Mouse (Mus musculus) hindbrain, embryonic 12.5 days (tissue): Measurements from ENCODE around the gene Crtac1. TPM values are rescaled to one million over a fixed set of nuclear protein-coding genes. Genes with fewer than 3 reads are reported as not detected.

Source experiments
- ATAC-seq: fragments of 200-750 bp; cut with Nextera tagmentation; 2 replicates; pipeline ENCODE4 v1.8.0; 2017; ENCODE audit warnings: moderate TSS enrichment; ENCODE audit not compliant: low FRiP score
- H3K27ac ChIP-seq: fragments of 300-500 bp; sonication (generic); 2 replicates; pipeline ENCODE4 v1.5.1; 2016; ENCODE audit warnings: mild to moderate bottlenecking
- H3K27me3 ChIP-seq: fragments of 300-500 bp; sonication (generic); 2 replicates; pipeline ENCODE4 v1.6.1; 2016; ENCODE audit warnings: mild to moderate bottlenecking
- H3K36me3 ChIP-seq: fragments of 300-500 bp; sonication (generic); 2 replicates; pipeline ENCODE4 v1.6.1; 2016; ENCODE audit warnings: mild to moderate bottlenecking
- H3K4me1 ChIP-seq: fragments of 300-500 bp; sonication (generic); 2 replicates; pipeline ENCODE4 v1.6.1; 2016
- H3K4me2 ChIP-seq: fragments of 300-500 bp; sonication (generic); replicated peaks from 2 replicates; pipeline ENCODE4 v1.6.1; 2016; ENCODE audit warnings: mild to moderate bottlenecking
- H3K4me3 ChIP-seq: fragments of 300-500 bp; sonication (generic); 2 replicates; pipeline ENCODE4 v1.5.1; 2016; ENCODE audit warnings: mild to moderate bottlenecking
- H3K9ac ChIP-seq: fragments of 300-500 bp; sonication (generic); 2 replicates; pipeline ENCODE4 v1.6.1; 2016; ENCODE audit warnings: mild to moderate bottlenecking, moderate library complexity
- H3K9me3 ChIP-seq: fragments of 300-500 bp; sonication (generic); replicated peaks from 2 replicates; pipeline ENCODE4 v1.6.1; 2016; ENCODE audit warnings: mild to moderate bottlenecking
- WGBS: fragments of 180-500 bp; shearing (Covaris S2); methylation state at CpG from one replicate; pipeline ENCODE4 v1.1.7; 2016; 5-methylcytosine and 5-hydroxymethylcytosine counted together
- polyA plus RNA-seq: library from polyadenylated mRNA; unstranded; fragments of >200 nt; fragmentation: Nextera tagmentation; extraction: Ambion mirVana; gene quantifications from 2 replicates; pipeline ENCODE4 v1.2.1, GENCODE M21; 2016

Gene Crtac1
- polyA plus RNA-seq, 1 experiment from 2014 or later = 14.8 TPM

GRCm38 (mm10) chr19:42321936-42322335 is 109.6 kb downstream of the Crtac1 start:
- 36% methylated on average over 5 of the region's 5 CpGs for whole genome bisulfite sequencing
- H3K9ac ChIP-seq = no peak overlapping the region
- H3K27ac ChIP-seq = no peak overlapping the region
- no peaks in the 10 kb centered on the region for H3K9me3 ChIP-seq
- ATAC-seq = no peak
- H3K4me3 ChIP-seq = no peak overlapping the region
- no peaks in the 10 kb centered on the region for H3K36me3 ChIP-seq
- H3K4me1 ChIP-seq = peaks cover 30% of the 10 kb centered on the region
- peaks cover 5% of the 10 kb centered on the region; the same call in 1 of the 2 replicates for H3K27me3 ChIP-seq
- H3K4me2 ChIP-seq = no peak overlapping the region

- H3K27ac ChIP-seq = peak overlapping the region; percentile 60
- H3K9ac ChIP-seq = no peak overlapping the region
- no peak for ATAC-seq
- H3K9me3 ChIP-seq = no peaks in the 10 kb centered on the region
- H3K4me1 ChIP-seq = peaks cover 45% of the 10 kb centered on the region
- no peak overlapping the region for H3K4me3 ChIP-seq
- H3K4me2 ChIP-seq = 0 out of 2 replicates have a peak overlapping the region, but pooled peaks have one; percentile 13
- no peaks in the 10 kb centered on the region for H3K36me3 ChIP-seq
- WGBS = 52% methylated on average over 18 of the region's 18 CpGs
- H3K27me3 ChIP-seq = 0 out of 2 replicates have a peak, but pooled peaks cover 5% of the 10 kb centered on the region
Measured at GRCm38 (mm10) chr19:42317648-42318425, 113.7 kb downstream of the Crtac1 start.

- Histone ChIP-seq H3K27ac (peak overlapping the region; percentile 55; the same call in 1 of the 2 replicates), H3K4me2 (no peak overlapping the region), H3K9ac (0 out of 2 replicates have a peak overlapping the region, but pooled peaks have one; percentile 13), H3K9me3 (no peaks in the 10 kb centered on the region), H3K4me1 (peaks cover 46% of the 10 kb centered on the region), H3K36me3 (no peaks in the 10 kb centered on the region), H3K4me3 (no peak overlapping the region), H3K27me3 (0 out of 2 replicates have a peak, but pooled peaks cover 5% of the 10 kb centered on the region)
- 55% methylated on average over 8 of the region's 8 CpGs for WGBS
- peak; percentile 21; the same call in 1 of the 2 replicates for ATAC-seq
Measured at GRCm38 (mm10) chr19:42316998-42317397, 114.6 kb downstream of the Crtac1 start.

- H3K4me1 ChIP-seq = peaks cover 43% of the 10 kb centered on the region
- H3K9ac ChIP-seq = no peak overlapping the region
- no peak overlapping the region for H3K4me2 ChIP-seq
- H3K27ac ChIP-seq = 0 out of 2 replicates have a peak overlapping the region, but pooled peaks have one; percentile 55
- 0 out of 2 replicates have a peak, but pooled peaks cover 5% of the 10 kb centered on the region for H3K27me3 ChIP-seq
- no peaks in the 10 kb centered on the region for H3K9me3 ChIP-seq
- H3K36me3 ChIP-seq = no peaks in the 10 kb centered on the region
- H3K4me3 ChIP-seq = no peak overlapping the region
- WGBS = 85% methylated on average over 2 of the region's 2 CpGs
- no peak for ATAC-seq
Measured at GRCm38 (mm10) chr19:42316525-42316924, 115.1 kb downstream of the Crtac1 start.

GRCm38 (mm10) chr19:42315914-42316313 is 115.7 kb downstream of the Crtac1 start:
- H3K4me2 ChIP-seq = no peak overlapping the region
- peaks cover 43% of the 10 kb centered on the region for H3K4me1 ChIP-seq
- WGBS = 0% methylated on average over 1 of the region's 1 CpGs
- H3K9ac ChIP-seq = no peak overlapping the region
- no peaks in the 10 kb centered on the region for H3K36me3 ChIP-seq
- H3K4me3 ChIP-seq = no peak overlapping the region
- peak overlapping the region; percentile 74 for H3K27ac ChIP-seq
- peak; percentile 67 for ATAC-seq
- H3K9me3 ChIP-seq = no peaks in the 10 kb centered on the region
- H3K27me3 ChIP-seq = peaks cover 5% of the 10 kb centered on the region; the same call in 1 of the 2 replicates

GRCm38 (mm10) chr19:42315070-42315679 is 116.4 kb downstream of the Crtac1 start:
- Histone ChIP-seq H3K4me3 (no peak overlapping the region), H3K36me3 (no peaks in the 10 kb centered on the region), H3K9ac (no peak overlapping the region), H3K4me2 (no peak overlapping the region), H3K9me3 (no peaks in the 10 kb centered on the region), H3K27ac (peak overlapping the region; percentile 74), H3K4me1 (peaks cover 43% of the 10 kb centered on the region), H3K27me3 (peaks cover 5% of the 10 kb centered on the region; the same call in 1 of the 2 replicates)
- ATAC-seq = peak; percentile 46
- 58% methylated on average over 6 of the region's 6 CpGs for WGBS

GRCm38 (mm10) chr19:42312191-42312590 is 119.4 kb downstream of the Crtac1 start:
- H3K4me3 ChIP-seq = no peak overlapping the region
- H3K9me3 ChIP-seq = no peaks in the 10 kb centered on the region
- 83% methylated on average over 3 of the region's 3 CpGs for WGBS
- H3K27me3 ChIP-seq = no peaks in the 10 kb centered on the region; the same call in 1 of the 2 replicates
- H3K4me2 ChIP-seq = no peak overlapping the region
- no peak for ATAC-seq
- no peaks in the 10 kb centered on the region for H3K36me3 ChIP-seq
- peaks cover 27% of the 10 kb centered on the region for H3K4me1 ChIP-seq
- no peak overlapping the region for H3K9ac ChIP-seq
- no peak overlapping the region for H3K27ac ChIP-seq

GRCm38 (mm10) chr19:42311332-42311731 is 120.3 kb downstream of the Crtac1 start:
- Histone ChIP-seq H3K36me3 (no peaks in the 10 kb centered on the region), H3K4me1 (peaks cover 27% of the 10 kb centered on the region), H3K9me3 (no peaks in the 10 kb centered on the region), H3K27me3 (no peaks in the 10 kb centered on the region; the same call in 1 of the 2 replicates), H3K9ac (no peak overlapping the region), H3K27ac (no peak overlapping the region), H3K4me3 (no peak overlapping the region), H3K4me2 (no peak overlapping the region)
- 48% methylated on average over 2 of the region's 2 CpGs for WGBS
- ATAC-seq = no peak

- ATAC-seq = no peak
Measured at GRCm38 (mm10) chr19:42308931-42309330, 122.7 kb downstream of the Crtac1 start.

GRCm38 (mm10) chr19:42307019-42307418 is 124.6 kb downstream of the Crtac1 start:
- peaks cover 24% of the 10 kb centered on the region for H3K4me1 ChIP-seq
- no peak for ATAC-seq

More at GRCm38 (mm10) chr19:42308931-42309330, 122.7 kb downstream of the Crtac1 start:
- no peaks in the 10 kb centered on the region for H3K9me3 ChIP-seq
- H3K4me2 ChIP-seq = no peak overlapping the region
- no peak overlapping the region for H3K9ac ChIP-seq
- 81% methylated on average over 12 of the region's 12 CpGs for WGBS
- H3K27ac ChIP-seq = no peak overlapping the region
- peaks cover 22% of the 10 kb centered on the region for H3K4me1 ChIP-seq
- H3K27me3 ChIP-seq = no peaks in the 10 kb centered on the region; the same call in 1 of the 2 replicates
- no peaks in the 10 kb centered on the region for H3K36me3 ChIP-seq
- no peak overlapping the region for H3K4me3 ChIP-seq

GRCm38 (mm10) chr19:42306202-42306601 is 125.4 kb downstream of the Crtac1 start:
- 47% methylated on average over 7 of the region's 7 CpGs for WGBS

More at GRCm38 (mm10) chr19:42307019-42307418, 124.6 kb downstream of the Crtac1 start:
- Histone ChIP-seq H3K36me3 (no peaks in the 10 kb centered on the region), H3K4me3 (no peak overlapping the region), H3K27me3 (no peaks in the 10 kb centered on the region; the same call in 1 of the 2 replicates), H3K4me2 (no peak overlapping the region), H3K9me3 (no peaks in the 10 kb centered on the region), H3K9ac (0 out of 2 replicates have a peak overlapping the region, but pooled peaks have one; percentile 19), H3K27ac (no peak overlapping the region)
- 10% methylated on average over 8 of the region's 8 CpGs for WGBS

GRCm38 (mm10) chr19:42305746-42306145 is 125.8 kb downstream of the Crtac1 start:
- 73% methylated on average over 8 of the region's 8 CpGs for WGBS
- no peak overlapping the region for H3K4me2 ChIP-seq
- H3K9me3 ChIP-seq = no peaks in the 10 kb centered on the region
- no peak for ATAC-seq
- H3K27ac ChIP-seq = no peak overlapping the region
- H3K27me3 ChIP-seq = no peaks in the 10 kb centered on the region; the same call in 1 of the 2 replicates
- H3K4me1 ChIP-seq = peaks cover 25% of the 10 kb centered on the region
- H3K9ac ChIP-seq = no peak overlapping the region
- H3K36me3 ChIP-seq = no peaks in the 10 kb centered on the region
- H3K4me3 ChIP-seq = no peak overlapping the region

More at GRCm38 (mm10) chr19:42306202-42306601, 125.4 kb downstream of the Crtac1 start:
- Histone ChIP-seq H3K27me3 (no peaks in the 10 kb centered on the region; the same call in 1 of the 2 replicates), H3K36me3 (no peaks in the 10 kb centered on the region), H3K27ac (no peak overlapping the region), H3K4me3 (no peak overlapping the region), H3K4me2 (no peak overlapping the region), H3K9ac (no peak overlapping the region), H3K4me1 (peaks cover 24% of the 10 kb centered on the region), H3K9me3 (no peaks in the 10 kb centered on the region)
- no peak for ATAC-seq
